Mouse (Mus musculus): ENCODE results near the gene Dot1l. TPM values are rescaled to one million over a fixed set of nuclear protein-coding genes. Genes with fewer than 3 reads are reported as not detected.

Dot1l gene
- polyA plus RNA-seq (2015; fragmentation: Illumina TruSeq; extraction: RNeasy Lipid Tissue Mini Kit (QIAGEN cat#74804); ENCODE audit: insufficient read depth, low read depth, low replicate concordance): 7.8 TPM

DNA sequence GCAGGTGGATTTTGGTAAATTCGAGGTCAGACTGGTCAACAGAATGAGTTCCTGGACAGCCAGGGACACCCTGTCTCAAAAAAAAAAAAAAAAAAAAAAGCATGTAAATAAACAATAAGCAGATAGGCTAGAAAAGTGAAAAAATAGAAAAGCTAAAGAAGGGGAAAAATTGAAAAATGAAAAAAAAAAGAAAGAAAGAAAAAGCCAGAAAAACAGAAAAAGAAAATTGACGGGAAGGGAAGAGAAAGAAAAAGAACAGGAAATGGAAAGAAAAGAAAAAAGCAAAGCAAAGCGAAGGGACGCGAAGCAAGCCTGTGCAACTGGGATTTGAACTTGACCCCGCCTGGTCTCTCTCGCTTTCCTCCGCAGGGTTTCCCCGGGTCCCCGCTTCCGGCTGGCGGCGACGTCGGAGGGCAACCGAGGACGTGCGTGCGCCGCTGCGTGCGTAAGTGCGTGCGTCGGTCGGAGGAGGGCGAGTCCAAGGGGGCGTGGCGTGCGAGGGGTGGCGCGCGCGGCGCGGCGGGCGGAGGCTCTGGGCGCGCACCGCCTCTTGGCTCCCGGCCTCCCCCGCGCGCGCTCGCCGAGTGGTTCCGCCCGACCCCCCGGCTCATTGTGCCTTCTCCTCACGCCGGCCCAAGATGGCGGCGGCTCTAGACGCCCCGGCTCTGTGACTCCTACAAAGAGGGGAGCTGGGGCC, at the start of gene Dot1l:
Gene Dot1l, plus strand, starts transcription at position 613 of the 697 bp plus-strand sequence.

DNA sequence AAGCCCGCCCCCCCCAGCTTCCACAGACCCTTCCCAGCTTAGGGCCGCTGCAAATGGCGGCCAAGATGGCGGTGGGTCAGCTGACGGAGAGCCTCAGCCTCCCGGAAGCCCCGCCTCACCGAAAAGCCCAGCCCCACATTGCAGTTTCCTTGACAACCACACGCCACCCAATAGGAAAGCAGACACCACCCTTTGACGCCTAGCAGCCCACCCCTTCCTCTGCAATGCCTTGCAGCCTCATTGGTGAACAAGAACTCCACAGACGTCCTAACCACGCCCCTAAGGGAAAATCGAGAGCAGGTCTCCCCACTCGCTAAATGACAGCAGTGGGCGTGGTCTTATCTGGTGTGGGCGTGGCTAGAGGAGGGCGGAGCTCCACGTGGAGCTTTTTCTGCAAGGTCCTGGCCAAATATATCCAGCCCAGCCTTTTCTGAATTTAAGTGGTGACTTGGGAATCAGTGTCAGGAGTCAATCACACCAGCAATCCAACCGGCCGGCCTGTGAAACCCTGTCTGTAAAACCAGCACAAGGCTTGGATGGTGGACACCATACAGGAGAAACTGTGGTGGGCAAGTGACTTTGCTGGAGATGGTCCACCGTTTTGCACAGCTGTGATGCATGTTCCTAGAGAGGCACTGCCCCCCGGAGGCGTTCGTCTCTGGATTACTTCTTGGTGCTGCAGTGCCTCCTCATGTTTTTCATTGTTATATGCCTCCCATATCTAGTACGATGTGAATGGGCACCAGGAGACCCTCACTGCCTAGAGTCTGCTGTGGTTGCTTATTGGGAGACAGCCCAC, 12.6 kb upstream of the Dot1l start, which contains the start of gene Ap3d1:
Gene Ap3d1, minus strand, starts transcription at position 85 of the 799 bp plus-strand sequence.

DNA sequence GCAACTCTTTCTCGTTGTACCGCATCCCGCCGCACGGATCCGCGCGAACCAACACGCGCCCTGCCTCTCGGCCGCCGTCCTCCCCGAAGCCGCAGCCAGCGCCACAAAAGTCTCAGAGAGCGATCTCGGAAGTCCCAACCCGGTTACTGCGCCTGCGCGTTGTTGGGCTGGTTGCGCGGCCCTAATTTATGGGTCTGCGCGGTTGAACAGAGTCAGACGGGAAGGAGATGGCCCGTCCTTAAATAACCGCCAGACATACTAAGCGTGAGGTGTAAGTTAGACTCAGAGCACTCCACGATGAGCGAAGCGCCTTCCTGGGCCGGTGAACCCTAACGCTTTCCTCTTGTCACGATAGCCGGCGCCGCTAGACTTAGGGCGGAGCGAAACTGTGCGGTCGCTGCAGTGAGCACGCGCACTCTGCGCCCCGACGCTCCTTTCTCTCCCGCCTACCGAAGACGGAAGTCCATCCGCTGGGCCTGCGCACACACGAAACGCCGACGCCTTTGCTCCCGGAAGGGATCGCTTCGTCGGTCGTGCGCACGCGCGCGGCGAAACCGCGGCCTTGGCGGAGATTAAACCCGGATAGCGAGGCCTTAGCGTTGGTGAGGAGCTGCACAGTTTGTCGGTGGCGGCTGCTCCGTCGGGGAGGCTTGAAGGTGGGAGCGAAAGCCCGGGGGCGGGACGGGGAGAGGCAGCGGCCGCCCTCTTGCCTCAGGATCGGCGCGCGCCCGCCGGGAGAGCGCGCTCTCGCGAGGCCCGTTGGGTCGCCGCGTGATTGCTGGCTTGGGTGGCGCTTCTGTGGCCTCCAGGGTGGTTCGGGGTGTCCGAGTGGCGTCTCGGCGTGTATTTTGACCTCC, 43.4 kb downstream of the Dot1l start, which contains the start of the genes Sf3a2 and Plekhj1:
Gene Sf3a2, plus strand, starts transcription at position 49 of the 857 bp plus-strand sequence.
Gene Plekhj1, minus strand, starts transcription at position 477 of the 857 bp plus-strand sequence.

DNA sequence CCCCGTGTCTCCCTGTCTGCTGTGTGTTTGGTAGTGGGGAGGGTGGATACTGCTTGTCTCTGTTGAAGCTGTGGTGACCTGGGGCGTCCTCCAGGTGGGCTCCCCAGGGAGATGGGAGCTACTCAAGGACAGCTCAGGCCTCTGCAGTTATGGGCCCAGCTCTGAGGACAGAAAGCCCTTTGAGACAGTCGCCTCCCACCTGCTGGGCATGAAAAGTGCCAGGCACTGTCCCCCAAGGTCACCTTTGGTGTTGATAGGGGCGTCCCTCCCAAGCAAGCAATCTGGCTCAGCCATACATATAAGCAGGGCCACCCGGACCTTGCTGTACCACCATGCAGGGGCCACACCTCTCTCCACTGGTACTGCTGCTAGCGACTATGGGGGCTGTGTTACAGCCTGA, 49.9 kb downstream of the Dot1l start, which contains the start of gene Amh:
Gene Amh, plus strand, starts transcription at position 328 of the 400 bp plus-strand sequence.

DNA sequence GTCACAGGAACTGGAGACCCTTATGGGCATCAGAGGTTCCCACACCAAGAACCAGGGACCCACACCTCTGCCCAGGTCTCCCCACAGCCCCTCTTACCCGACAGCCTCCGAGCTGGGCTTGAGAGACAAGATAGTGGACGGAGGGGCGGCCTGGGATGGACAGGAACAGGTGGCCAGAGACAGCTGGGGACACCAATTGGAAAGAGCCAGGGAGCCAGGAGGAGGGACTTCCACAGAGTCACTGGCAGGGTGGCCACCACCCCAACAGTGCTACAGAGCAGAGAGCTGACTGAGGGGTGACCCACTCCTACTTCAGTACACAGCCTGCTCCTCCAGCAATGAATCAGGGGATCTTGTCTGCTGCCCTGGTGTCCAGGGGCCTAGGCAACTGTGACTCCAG, 58.4 kb downstream of the Dot1l start, which contains the start of gene Jsrp1:
Gene Jsrp1, minus strand, starts transcription at position 133 of the 400 bp plus-strand sequence.

DNA sequence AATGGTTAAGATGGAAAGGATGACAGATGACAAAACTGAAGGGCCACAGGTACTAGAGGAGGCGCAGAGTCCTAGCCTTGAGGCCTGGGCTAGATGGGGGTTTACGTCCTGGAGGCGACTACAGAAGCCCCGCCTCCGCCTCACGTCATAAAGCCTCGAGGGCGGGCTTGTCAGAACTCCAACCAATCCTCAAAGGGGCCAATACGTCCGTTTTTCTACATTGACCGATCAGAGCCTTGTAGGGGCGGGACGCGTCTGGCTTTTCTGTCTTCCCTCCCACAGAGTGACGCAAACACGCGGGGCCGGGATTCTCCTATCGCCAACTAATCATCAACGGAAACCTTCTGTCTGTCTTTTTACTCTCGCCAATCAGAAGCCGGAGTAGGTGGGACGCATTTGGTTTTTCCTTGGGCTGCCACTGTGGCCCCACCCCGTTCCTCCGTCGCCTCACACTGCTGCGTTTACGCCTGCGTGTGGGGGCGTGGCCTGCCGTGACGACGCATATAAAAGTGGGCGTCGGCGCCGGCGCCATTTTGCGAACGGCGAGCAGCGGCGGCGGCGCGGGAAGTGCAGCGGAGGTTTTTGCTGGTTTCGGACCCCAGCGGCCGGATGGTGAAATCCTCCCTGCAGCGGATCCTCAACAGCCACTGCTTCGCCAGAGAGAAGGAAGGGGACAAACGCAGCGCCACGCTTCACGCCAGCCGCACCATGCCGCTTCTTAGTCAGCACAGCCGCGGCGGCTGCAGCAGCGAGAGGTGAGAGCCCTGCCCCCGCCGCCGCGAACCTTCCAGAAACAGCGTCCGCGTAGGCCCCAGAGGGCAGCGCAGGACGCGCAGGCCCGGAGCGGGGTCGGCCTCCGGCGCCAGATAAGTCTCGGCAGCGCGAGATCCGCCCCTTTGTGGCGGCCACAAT, 71.4 kb downstream of the Dot1l start, which contains the start of gene Oaz1:
Gene Oaz1, plus strand, starts transcription at position 506 of the 912 bp plus-strand sequence.

DNA sequence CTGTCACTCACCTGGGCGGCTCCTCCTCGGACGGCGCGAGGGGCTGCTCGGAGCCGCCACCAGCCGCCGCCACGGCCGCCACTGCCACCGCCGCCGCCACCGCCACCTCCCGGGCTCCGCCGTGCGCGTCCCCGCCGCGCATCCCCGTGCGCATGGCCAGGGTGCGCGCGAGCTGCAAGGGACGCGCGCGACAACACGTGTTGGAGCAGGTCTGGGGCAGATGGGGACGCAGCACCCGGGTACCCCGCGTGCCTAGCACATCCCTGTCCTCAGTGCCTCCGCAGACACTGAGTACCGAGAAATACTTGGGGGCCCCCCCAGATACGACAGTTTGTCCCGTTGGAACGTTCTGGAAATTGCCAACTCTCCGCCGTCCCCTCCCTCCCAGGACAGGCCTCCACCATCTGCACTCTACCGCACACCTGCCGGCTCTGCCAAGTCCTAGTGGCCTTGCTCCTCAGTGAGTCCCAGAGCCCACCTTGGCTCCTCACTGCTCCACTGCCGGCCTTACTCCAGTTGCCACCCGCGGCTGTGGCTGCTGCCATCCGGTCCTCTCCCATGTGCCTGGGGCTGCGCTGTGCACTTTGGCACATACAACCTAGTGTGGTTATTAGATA, 89.0 kb downstream of the Dot1l start, which contains the start of gene Lingo3:
Gene Lingo3, minus strand, starts transcription at position 109 of the 617 bp plus-strand sequence.

Other genes starting within 250 kb of the Dot1l start
- gene Atp8b3, start 216.1 kb upstream of the Dot1l start, polyA plus RNA-seq (2015; fragmentation: Illumina TruSeq; extraction: RNeasy Lipid Tissue Mini Kit (QIAGEN cat#74804); ENCODE audit: insufficient read depth, low read depth, low replicate concordance): not detected
- gene Rexo1, start 193.6 kb upstream of the Dot1l start, polyA plus RNA-seq (2015; fragmentation: Illumina TruSeq; extraction: RNeasy Lipid Tissue Mini Kit (QIAGEN cat#74804); ENCODE audit: insufficient read depth, low read depth, low replicate concordance): 6.7 TPM
- gene Klf16, start 177.9 kb upstream of the Dot1l start, polyA plus RNA-seq (2015; fragmentation: Illumina TruSeq; extraction: RNeasy Lipid Tissue Mini Kit (QIAGEN cat#74804); ENCODE audit: insufficient read depth, low read depth, low replicate concordance): 3.2 TPM
- gene Abhd17a, start 164.9 kb upstream of the Dot1l start, polyA plus RNA-seq (2015; fragmentation: Illumina TruSeq; extraction: RNeasy Lipid Tissue Mini Kit (QIAGEN cat#74804); ENCODE audit: insufficient read depth, low read depth, low replicate concordance): 20.8 TPM
- 17.1 TPM for gene Scamp4, start 152.3 kb upstream of the Dot1l start, polyA plus RNA-seq (2015; fragmentation: Illumina TruSeq; extraction: RNeasy Lipid Tissue Mini Kit (QIAGEN cat#74804); ENCODE audit: insufficient read depth, low read depth, low replicate concordance)
- not detected for gene Adat3, start 152.3 kb upstream of the Dot1l start, polyA plus RNA-seq (2015; fragmentation: Illumina TruSeq; extraction: RNeasy Lipid Tissue Mini Kit (QIAGEN cat#74804); ENCODE audit: insufficient read depth, low read depth, low replicate concordance)
- 1.0 TPM for gene Gm49322, start 149.2 kb upstream of the Dot1l start, polyA plus RNA-seq (2015; fragmentation: Illumina TruSeq; extraction: RNeasy Lipid Tissue Mini Kit (QIAGEN cat#74804); ENCODE audit: insufficient read depth, low read depth, low replicate concordance)
- gene Csnk1g2, start 132.4 kb upstream of the Dot1l start, polyA plus RNA-seq (2015; fragmentation: Illumina TruSeq; extraction: RNeasy Lipid Tissue Mini Kit (QIAGEN cat#74804); ENCODE audit: insufficient read depth, low read depth, low replicate concordance): 47.7 TPM
- gene Btbd2, start 98.1 kb upstream of the Dot1l start, polyA plus RNA-seq (2015; fragmentation: Illumina TruSeq; extraction: RNeasy Lipid Tissue Mini Kit (QIAGEN cat#74804); ENCODE audit: insufficient read depth, low read depth, low replicate concordance): 7.6 TPM
- gene Mknk2, start 77.1 kb upstream of the Dot1l start, polyA plus RNA-seq (2015; fragmentation: Illumina TruSeq; extraction: RNeasy Lipid Tissue Mini Kit (QIAGEN cat#74804); ENCODE audit: insufficient read depth, low read depth, low replicate concordance): 15.8 TPM
- 3.8 TPM for gene Mob3a, start 53.2 kb upstream of the Dot1l start, polyA plus RNA-seq (2015; fragmentation: Illumina TruSeq; extraction: RNeasy Lipid Tissue Mini Kit (QIAGEN cat#74804); ENCODE audit: insufficient read depth, low read depth, low replicate concordance)
- gene Izumo4, start 53.0 kb upstream of the Dot1l start, polyA plus RNA-seq (2015; fragmentation: Illumina TruSeq; extraction: RNeasy Lipid Tissue Mini Kit (QIAGEN cat#74804); ENCODE audit: insufficient read depth, low read depth, low replicate concordance): 24.6 TPM
- gene Ap3d1, start 12.9 kb upstream of the Dot1l start, polyA plus RNA-seq (2015; fragmentation: Illumina TruSeq; extraction: RNeasy Lipid Tissue Mini Kit (QIAGEN cat#74804); ENCODE audit: insufficient read depth, low read depth, low replicate concordance): 48.4 TPM
- 9.5 TPM for gene Sf3a2, start 43.0 kb downstream of the Dot1l start, polyA plus RNA-seq (2015; fragmentation: Illumina TruSeq; extraction: RNeasy Lipid Tissue Mini Kit (QIAGEN cat#74804); ENCODE audit: insufficient read depth, low read depth, low replicate concordance)
- 17.7 TPM for gene Plekhj1, start 43.4 kb downstream of the Dot1l start, polyA plus RNA-seq (2015; fragmentation: Illumina TruSeq; extraction: RNeasy Lipid Tissue Mini Kit (QIAGEN cat#74804); ENCODE audit: insufficient read depth, low read depth, low replicate concordance)
- gene Amh, start 50.0 kb downstream of the Dot1l start, polyA plus RNA-seq (2015; fragmentation: Illumina TruSeq; extraction: RNeasy Lipid Tissue Mini Kit (QIAGEN cat#74804); ENCODE audit: insufficient read depth, low read depth, low replicate concordance): not detected
- gene Jsrp1, start 58.3 kb downstream of the Dot1l start, polyA plus RNA-seq (2015; fragmentation: Illumina TruSeq; extraction: RNeasy Lipid Tissue Mini Kit (QIAGEN cat#74804); ENCODE audit: insufficient read depth, low read depth, low replicate concordance): not detected
- gene Oaz1, start 71.5 kb downstream of the Dot1l start, polyA plus RNA-seq (2015; fragmentation: Illumina TruSeq; extraction: RNeasy Lipid Tissue Mini Kit (QIAGEN cat#74804); ENCODE audit: insufficient read depth, low read depth, low replicate concordance): 185 TPM
- gene Lingo3, start 88.8 kb downstream of the Dot1l start, polyA plus RNA-seq (2015; fragmentation: Illumina TruSeq; extraction: RNeasy Lipid Tissue Mini Kit (QIAGEN cat#74804); ENCODE audit: insufficient read depth, low read depth, low replicate concordance): not detected
- gene Lsm7, start 100.0 kb downstream of the Dot1l start, polyA plus RNA-seq (2015; fragmentation: Illumina TruSeq; extraction: RNeasy Lipid Tissue Mini Kit (QIAGEN cat#74804); ENCODE audit: insufficient read depth, low read depth, low replicate concordance): 38.7 TPM
- 7.9 TPM for gene Sppl2b, start 100.1 kb downstream of the Dot1l start, polyA plus RNA-seq (2015; fragmentation: Illumina TruSeq; extraction: RNeasy Lipid Tissue Mini Kit (QIAGEN cat#74804); ENCODE audit: insufficient read depth, low read depth, low replicate concordance)
- gene Tmprss9, start 116.6 kb downstream of the Dot1l start, polyA plus RNA-seq (2015; fragmentation: Illumina TruSeq; extraction: RNeasy Lipid Tissue Mini Kit (QIAGEN cat#74804); ENCODE audit: insufficient read depth, low read depth, low replicate concordance): not detected
- 31.2 TPM for gene Timm13, start 145.8 kb downstream of the Dot1l start, polyA plus RNA-seq (2015; fragmentation: Illumina TruSeq; extraction: RNeasy Lipid Tissue Mini Kit (QIAGEN cat#74804); ENCODE audit: insufficient read depth, low read depth, low replicate concordance)
- gene Lmnb2, start 163.0 kb downstream of the Dot1l start, polyA plus RNA-seq (2015; fragmentation: Illumina TruSeq; extraction: RNeasy Lipid Tissue Mini Kit (QIAGEN cat#74804); ENCODE audit: insufficient read depth, low read depth, low replicate concordance): 2.3 TPM
- 4.3 TPM for gene Gadd45b, start 174.9 kb downstream of the Dot1l start, polyA plus RNA-seq (2015; fragmentation: Illumina TruSeq; extraction: RNeasy Lipid Tissue Mini Kit (QIAGEN cat#74804); ENCODE audit: insufficient read depth, low read depth, low replicate concordance)

Measured in pancreas, adult 10 weeks (tissue).